Mouse (Mus musculus) olfactory bulb, adult 2 months (tissue): ENCODE measurements around the gene Apoc4.

Experiments used
- CTCF ChIP-seq: fragments of 200-500 bp; IDR thresholded peaks from 2 replicates; pipeline ENCODE4 v1.5.1; 2012; ENCODE audit warnings: low read depth, mild to moderate bottlenecking, low read length, moderate library complexity; ENCODE audit not compliant: insufficient read depth
- POLR2A ChIP-seq: fragments of 200-500 bp; IDR thresholded peaks from 2 replicates; pipeline ENCODE4 v1.6.1; 2012; ENCODE audit warnings: mild to moderate bottlenecking, low read depth, low read length, moderate library complexity; ENCODE audit not compliant: insufficient read depth

- TF ChIP-seq CTCF (no peak), POLR2A (no peak)
Observed at GRCm38 (mm10) chr7:19633855-19634254, 47.4 kb downstream of the Apoc4 start.
